Mouse (Mus musculus) cortical plate, adult 2 months (tissue): Measurements from ENCODE around the gene Jak2. TPM values are rescaled to one million over a fixed set of nuclear protein-coding genes. Genes with fewer than 3 reads are reported as not detected.
A peak's percentile ranks its signal among the peaks of the same experiment; 100 is the strongest.

Experiments used
- H3K27ac ChIP-seq: fragments of 200-500 bp; 2 replicates; pipeline ENCODE4 v1.5.1; 2012; ENCODE audit warnings: low read length, control low read depth, inconsistent platforms; ENCODE audit not compliant: insufficient read depth
- H3K4me1 ChIP-seq: fragments of 200-500 bp; 2 replicates; pipeline ENCODE4 v1.6.1; 2011; ENCODE audit warnings: low read length; ENCODE audit not compliant: control insufficient read depth, insufficient read depth
- H3K4me3 ChIP-seq: fragments of 200-500 bp; 2 replicates; pipeline ENCODE4 v1.5.1; 2011; ENCODE audit warnings: mild to moderate bottlenecking, low read length, control low read depth; ENCODE audit not compliant: insufficient read depth
- CTCF ChIP-seq: fragments of 200-500 bp; IDR thresholded peaks from 2 replicates; pipeline ENCODE4 v1.5.1; 2011; ENCODE audit warnings: mild to moderate bottlenecking, control low read depth, low read length; ENCODE audit not compliant: insufficient read depth; ENCODE audit errors: extremely low read depth
- POLR2A ChIP-seq: fragments of 200-500 bp; IDR thresholded peaks from 2 replicates; pipeline ENCODE4 v1.6.1; 2011; ENCODE audit warnings: mild to moderate bottlenecking, low read length, control low read depth; ENCODE audit not compliant: insufficient read depth; ENCODE audit errors: extremely low read depth
- polyA plus RNA-seq: library from polyadenylated mRNA; depleted of rRNA; stranded (reverse); fragments of >200 nt; gene quantifications from 2 replicates; pipeline ENCODE4 v1.2.3, GENCODE M21; 2012

Gene Jak2
- polyA plus RNA-seq, 1 experiment = 18.4 TPM

GRCm38 (mm10) chr19:29325053-29325851 is 73.6 kb downstream of the Jak2 start, which contains the start of gene Insl6:
TSS of gene Insl6 (minus strand) at chr19:29325356.
- TF ChIP-seq CTCF = no peak
- no peak for TF ChIP-seq POLR2A
- H3K4me3 ChIP-seq = peak within 1 kb of the TSS; percentile 33
- H3K4me1 ChIP-seq = no peaks in the 10 kb centered on the region
- H3K27ac ChIP-seq = no peak within 1 kb of the TSS

DNA sequence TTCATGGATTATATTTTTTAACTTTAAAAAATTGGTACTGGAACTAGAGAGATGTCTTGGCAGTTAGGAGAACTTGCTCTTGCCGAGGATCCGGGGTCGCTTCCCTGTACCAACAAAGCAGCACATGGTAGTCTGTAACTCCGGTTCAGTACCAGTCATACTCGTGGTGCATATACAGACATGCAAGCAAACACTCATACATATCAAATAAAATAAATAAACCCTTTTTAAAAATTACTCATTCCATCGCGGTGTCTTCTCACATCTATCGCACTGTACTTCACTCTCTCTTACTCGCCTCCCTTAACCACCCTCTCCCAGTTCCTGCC is 74.2 kb downstream of the Jak2 start:
- H3K4me3 ChIP-seq = no peak overlapping the region
- TF ChIP-seq POLR2A (no peak), CTCF (no peak)
- no peak overlapping the region for H3K27ac ChIP-seq
- no peaks in the 10 kb centered on the region for H3K4me1 ChIP-seq

DNA sequence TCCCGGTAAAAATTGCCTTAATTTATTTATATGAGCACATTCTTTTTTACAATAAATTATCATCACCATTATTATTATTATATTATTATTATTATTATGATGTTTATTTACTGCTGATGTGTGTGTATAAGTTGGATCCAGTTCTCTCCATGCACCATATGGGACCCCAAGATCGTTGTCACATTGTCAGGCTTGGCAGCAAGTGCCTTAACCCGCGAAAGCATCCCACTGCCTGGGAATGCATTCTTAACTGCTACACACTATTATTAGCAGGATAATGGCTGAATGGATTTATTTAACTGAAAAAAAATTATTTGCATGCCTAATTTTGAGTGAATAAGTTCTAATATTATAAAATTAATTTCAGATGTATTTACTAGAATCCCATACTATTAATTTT is 74.8 kb downstream of the Jak2 start:
- TF ChIP-seq CTCF = no peak
- no peak for TF ChIP-seq POLR2A

GRCm38 (mm10) chr19:29326822-29327552 is 75.4 kb downstream of the Jak2 start:
- Histone ChIP-seq H3K27ac (no peak overlapping the region), H3K4me1 (no peaks in the 10 kb centered on the region)
- no peak for TF ChIP-seq POLR2A
- no peak for TF ChIP-seq CTCF

More for the DNA sequence above, 74.8 kb downstream of the Jak2 start:
- Histone ChIP-seq H3K27ac (no peak overlapping the region), H3K4me3 (no peak overlapping the region), H3K4me1 (no peaks in the 10 kb centered on the region)

DNA sequence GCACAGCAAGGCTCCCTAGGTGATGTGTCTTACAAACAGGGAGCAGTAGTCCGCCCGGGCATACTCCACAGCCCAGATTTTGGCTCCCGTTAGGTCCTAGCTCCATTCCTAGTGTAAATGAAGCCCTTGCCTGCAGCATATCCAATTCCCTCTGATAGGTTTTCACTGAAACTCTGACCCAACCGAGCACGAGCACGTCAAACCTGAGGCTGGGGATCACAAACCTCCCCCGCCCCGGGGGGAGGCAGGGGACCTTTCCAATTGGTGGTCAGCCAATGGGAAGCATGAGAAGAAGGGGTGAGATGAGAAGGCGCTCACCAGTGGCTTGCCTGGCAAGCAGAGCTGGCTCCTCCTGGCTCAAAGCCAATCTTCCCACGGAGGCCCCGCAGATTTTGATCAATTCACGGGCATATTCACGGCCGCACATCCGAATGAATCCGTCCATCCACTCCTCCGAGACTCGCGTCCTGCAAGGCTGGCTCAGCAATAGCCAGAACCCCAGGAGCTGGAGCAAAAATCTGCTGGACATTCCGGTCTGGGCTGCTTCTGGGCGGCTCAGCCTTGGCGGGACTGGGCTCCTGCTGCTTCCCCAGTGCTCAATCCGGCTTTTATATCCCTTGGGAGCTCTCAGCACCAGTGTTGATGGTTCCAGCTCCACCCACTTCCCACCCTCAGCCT is 82.6 kb downstream of the Jak2 start, which contains the start of gene Rln1:
Gene Rln1 (minus strand): TSS at position 603 of the 678 bp plus-strand sequence.
- H3K4me1 ChIP-seq = no peaks in the 10 kb centered on the region
- H3K27ac ChIP-seq = no peak within 1 kb of the TSS
- TF ChIP-seq POLR2A (no peak), CTCF (no peak)
- peak within 1 kb of the TSS; percentile 29 for H3K4me3 ChIP-seq

More at GRCm38 (mm10) chr19:29326822-29327552, 75.4 kb downstream of the Jak2 start:
- no peak overlapping the region for H3K4me3 ChIP-seq

DNA sequence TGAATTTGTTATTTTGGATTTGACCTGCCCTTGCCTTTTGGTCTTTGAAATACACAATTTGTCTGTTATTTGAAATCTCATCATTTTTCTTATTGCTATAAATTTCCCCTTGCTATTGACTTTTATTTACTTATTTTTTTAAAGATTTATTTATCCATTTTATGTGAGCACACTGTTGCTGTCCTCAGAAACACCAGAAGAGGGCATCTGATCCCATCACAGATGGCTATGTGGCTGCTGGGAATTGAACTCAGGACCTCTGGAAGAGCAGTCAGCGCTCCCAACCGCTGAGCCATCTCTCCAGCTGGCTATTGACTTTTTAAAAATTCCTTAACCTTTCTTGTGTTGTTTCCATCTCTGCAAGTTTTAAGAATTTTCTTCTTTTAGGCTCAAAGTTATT is 85.0 kb downstream of the Jak2 start:
- no peak overlapping the region for H3K27ac ChIP-seq
- no peaks in the 10 kb centered on the region for H3K4me1 ChIP-seq
- no peak overlapping the region for H3K4me3 ChIP-seq
- TF ChIP-seq CTCF (no peak), POLR2A (no peak)

- TF ChIP-seq POLR2A = no peak
- TF ChIP-seq CTCF = no peak
- Histone ChIP-seq H3K4me3 (no peak overlapping the region), H3K4me1 (no peaks in the 10 kb centered on the region), H3K27ac (no peak overlapping the region)
Measured at GRCm38 (mm10) chr19:29341029-29341428, 89.4 kb downstream of the Jak2 start.

GRCm38 (mm10) chr19:29342281-29342680 is 90.7 kb downstream of the Jak2 start:
- TF ChIP-seq CTCF (no peak), POLR2A (no peak)
- Histone ChIP-seq H3K4me3 (no peak overlapping the region), H3K27ac (no peak overlapping the region), H3K4me1 (no peaks in the 10 kb centered on the region)

DNA sequence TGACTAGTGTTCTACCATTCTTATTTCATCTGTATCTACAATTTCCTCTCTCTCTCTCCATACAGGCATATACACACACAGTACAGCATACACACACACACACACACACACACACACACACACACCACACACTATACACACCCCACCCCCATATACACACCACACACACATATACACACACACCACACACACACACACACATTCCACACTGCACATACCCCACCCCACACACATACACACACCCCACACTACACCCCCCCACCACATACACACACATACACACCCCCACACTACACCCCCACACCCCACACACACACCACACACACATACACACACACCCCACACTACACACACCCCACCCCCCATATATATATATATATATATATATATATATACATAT is 93.2 kb downstream of the Jak2 start:
- no peak for TF ChIP-seq CTCF
- no peak for TF ChIP-seq POLR2A
- Histone ChIP-seq H3K4me1 (no peaks in the 10 kb centered on the region), H3K27ac (no peak overlapping the region), H3K4me3 (no peak overlapping the region)

DNA sequence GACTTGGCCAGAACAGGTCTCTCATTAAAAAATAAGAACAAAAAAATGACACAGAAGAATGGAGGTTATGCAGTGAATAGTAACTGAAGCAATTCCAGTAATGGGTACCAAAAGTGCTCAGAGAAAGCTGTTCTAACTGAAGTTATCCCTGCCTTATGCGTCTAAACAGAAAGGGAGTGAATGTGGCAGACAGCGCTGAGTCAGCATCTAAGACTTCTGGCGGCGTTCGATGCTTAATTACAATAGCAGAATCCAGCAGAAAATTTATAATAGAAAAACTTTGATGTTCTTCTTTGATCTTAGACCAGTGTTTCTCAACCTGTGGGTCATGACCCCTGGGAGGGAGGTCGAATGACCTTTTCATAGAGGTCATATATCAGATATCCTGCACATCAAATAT is 94.0 kb downstream of the Jak2 start:
- Histone ChIP-seq H3K4me3 (no peak overlapping the region), H3K4me1 (no peaks in the 10 kb centered on the region), H3K27ac (no peak overlapping the region)
- TF ChIP-seq POLR2A (no peak), CTCF (no peak)
